Mouse (Mus musculus): ENCODE measurements around the gene Wnt3a. TPM values are rescaled to one million over a fixed set of nuclear protein-coding genes. Genes with fewer than 3 reads are reported as not detected.

The Wnt3a gene
- total and polyA plus RNA-seq, 2 experiments from 2014 or later: 0.16 TPM; not detected in 1

DNA sequence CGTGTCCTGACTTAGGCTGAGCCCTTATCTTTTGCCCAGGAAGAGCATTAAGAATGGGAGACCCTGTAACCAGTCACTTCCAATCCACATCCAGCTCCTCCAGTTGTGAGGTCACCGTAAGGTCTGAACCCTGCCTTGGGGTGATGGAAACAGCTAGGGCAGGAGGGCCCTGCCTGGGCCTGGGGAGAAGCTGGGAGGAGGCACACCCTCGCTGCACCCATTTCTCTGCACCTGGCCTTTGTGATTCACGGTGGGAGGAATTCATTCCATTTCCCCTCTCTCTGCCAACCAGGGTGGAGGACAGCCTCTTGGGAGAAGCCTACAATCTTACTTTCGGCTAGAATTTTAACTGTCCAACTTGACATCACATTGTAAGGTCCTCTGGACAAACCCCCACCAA lies 8.4 kb downstream of the Wnt3a start:
- DNase-seq (ENCODE audit: low spot score) (no peak), ATAC-seq (ENCODE audit: low FRiP score) (no peak)
- Histone ChIP-seq H3K9ac (replicated peaks; ENCODE audit: low read length, poor library complexity, severe bottlenecking) (no peak overlapping the region), H3K36me3 (ENCODE audit: insufficient read depth, low read length) (no peaks in the 10 kb centered on the region), H3K4me2 (ENCODE audit: low read depth, low read length, poor library complexity, severe bottlenecking) (no peak overlapping the region), H3K4me3 (ENCODE audit: low read depth, low read length) (no peak overlapping the region), H3K27me3 (ENCODE audit: insufficient read depth, low read length) (peaks cover 19% of the 10 kb centered on the region), H3K27ac (ENCODE audit: low read depth, low read length) (no peak overlapping the region), H3K9me3 (ENCODE audit: low read length) (no peaks in the 10 kb centered on the region), H3K4me1 (ENCODE audit: insufficient read depth, low read length) (no peaks in the 10 kb centered on the region)
- WGBS: 82% methylated on average over 5 of the region's 5 CpGs
- no peak for TF ChIP-seq CTCF (IDR thresholded peaks at IDR 0.05)

DNA sequence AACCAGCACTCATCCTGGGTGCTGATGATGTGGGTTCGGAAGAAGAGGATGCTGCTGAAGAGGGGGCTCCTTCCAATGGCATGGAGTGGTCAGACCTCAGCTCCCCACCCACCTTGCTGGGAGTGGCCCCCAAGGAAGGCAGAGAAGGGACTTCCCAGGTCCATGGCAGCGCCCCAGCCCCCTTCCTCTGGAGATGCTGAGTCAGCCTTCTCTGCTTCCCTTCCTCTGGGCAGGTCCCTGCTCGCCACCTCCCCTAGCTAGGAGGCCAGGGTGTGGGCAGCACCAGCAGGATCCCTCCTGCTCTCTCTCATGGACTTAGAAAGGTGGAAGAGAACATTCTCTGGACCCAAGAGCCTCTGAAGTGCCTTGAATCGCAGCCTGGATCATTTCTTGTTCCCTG lies 12.5 kb downstream of the Wnt3a start:
- Histone ChIP-seq H3K27ac (ENCODE audit: low read depth, low read length) (no peak overlapping the region), H3K4me1 (ENCODE audit: insufficient read depth, low read length) (no peaks in the 10 kb centered on the region), H3K4me2 (ENCODE audit: low read depth, low read length, poor library complexity, severe bottlenecking) (no peak overlapping the region), H3K9ac (replicated peaks; ENCODE audit: low read length, poor library complexity, severe bottlenecking) (no peak overlapping the region), H3K4me3 (ENCODE audit: low read depth, low read length) (no peak overlapping the region), H3K27me3 (ENCODE audit: insufficient read depth, low read length) (no peaks in the 10 kb centered on the region), H3K9me3 (ENCODE audit: low read length) (no peaks in the 10 kb centered on the region), H3K36me3 (ENCODE audit: insufficient read depth, low read length) (no peaks in the 10 kb centered on the region)
- ATAC-seq (ENCODE audit: low FRiP score) (no peak), DNase-seq (ENCODE audit: low spot score) (no peak)
- TF ChIP-seq CTCF (IDR thresholded peaks at IDR 0.05): no peak
- WGBS: 78% methylated on average over 3 of the region's 4 CpGs

GRCm38 (mm10) chr11:59276877-59277276 lies 13.7 kb downstream of the Wnt3a start:
- no peak for TF ChIP-seq CTCF (IDR thresholded peaks at IDR 0.05)
- Histone ChIP-seq H3K4me3 (ENCODE audit: low read depth, low read length) (no peak overlapping the region), H3K9me3 (ENCODE audit: low read length) (no peaks in the 10 kb centered on the region), H3K4me2 (ENCODE audit: low read depth, low read length, poor library complexity, severe bottlenecking) (no peak overlapping the region), H3K36me3 (ENCODE audit: insufficient read depth, low read length) (no peaks in the 10 kb centered on the region), H3K9ac (replicated peaks; ENCODE audit: low read length, poor library complexity, severe bottlenecking) (no peak overlapping the region), H3K4me1 (ENCODE audit: insufficient read depth, low read length) (no peaks in the 10 kb centered on the region), H3K27me3 (ENCODE audit: insufficient read depth, low read length) (no peaks in the 10 kb centered on the region), H3K27ac (ENCODE audit: low read depth, low read length) (no peak overlapping the region)
- DNase-seq (ENCODE audit: low spot score): no peak
- ATAC-seq (ENCODE audit: low FRiP score): no peak
- WGBS: 51% methylated on average over 2 of the region's 2 CpGs

- no peak for TF ChIP-seq CTCF (IDR thresholded peaks at IDR 0.05)
- ATAC-seq (ENCODE audit: low FRiP score) (no peak), DNase-seq (ENCODE audit: low spot score) (no peak)
- no peak overlapping the region for H3K9ac ChIP-seq (replicated peaks; ENCODE audit: low read length, poor library complexity, severe bottlenecking)
- no peaks in the 10 kb centered on the region for H3K9me3 ChIP-seq (ENCODE audit: low read length)
- H3K4me1 ChIP-seq (ENCODE audit: insufficient read depth, low read length): no peaks in the 10 kb centered on the region
- no peaks in the 10 kb centered on the region for H3K36me3 ChIP-seq (ENCODE audit: insufficient read depth, low read length)
- H3K27me3 ChIP-seq (ENCODE audit: insufficient read depth, low read length): no peaks in the 10 kb centered on the region
- H3K4me3 ChIP-seq (ENCODE audit: low read depth, low read length): no peak overlapping the region
- WGBS: 64% methylated on average over 3 of the region's 3 CpGs
- no peak overlapping the region for H3K4me2 ChIP-seq (ENCODE audit: low read depth, low read length, poor library complexity, severe bottlenecking)
- H3K27ac ChIP-seq (ENCODE audit: low read depth, low read length): no peak overlapping the region
These were observed 16.4 kb downstream of the Wnt3a start for GRCm38 (mm10) chr11:59274184-59274583.

DNA sequence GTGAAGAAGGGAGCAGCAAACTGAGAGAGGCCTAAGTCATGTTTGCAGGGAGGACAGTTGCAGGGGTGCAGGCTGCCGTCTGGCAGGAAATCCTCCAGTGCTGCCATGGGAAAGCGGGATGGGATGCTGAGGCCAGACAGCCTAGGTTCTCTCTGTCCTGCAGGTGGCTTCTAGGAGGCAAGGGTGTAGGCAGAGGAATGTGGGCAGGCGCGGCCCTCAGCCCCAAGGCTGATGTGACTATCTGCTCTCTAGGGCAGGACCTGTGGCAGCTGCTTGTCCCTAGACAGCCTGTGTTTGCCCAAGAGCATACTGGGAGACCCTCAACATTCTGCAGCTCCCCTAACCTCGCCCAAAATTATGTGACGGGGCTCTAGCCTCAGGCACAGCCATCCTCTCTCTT lies 23.8 kb downstream of the Wnt3a start:
- Histone ChIP-seq H3K9me3 (ENCODE audit: low read length) (no peaks in the 10 kb centered on the region), H3K27ac (ENCODE audit: low read depth, low read length) (no peak overlapping the region), H3K9ac (replicated peaks; ENCODE audit: low read length, poor library complexity, severe bottlenecking) (no peak overlapping the region), H3K27me3 (ENCODE audit: insufficient read depth, low read length) (peaks cover 16% of the 10 kb centered on the region; the same call in 1 of the 2 replicates), H3K36me3 (ENCODE audit: insufficient read depth, low read length) (no peaks in the 10 kb centered on the region), H3K4me2 (ENCODE audit: low read depth, low read length, poor library complexity, severe bottlenecking) (no peak overlapping the region), H3K4me1 (ENCODE audit: insufficient read depth, low read length) (0 out of 2 replicates have a peak, but pooled peaks cover 3% of the 10 kb centered on the region), H3K4me3 (ENCODE audit: low read depth, low read length) (no peak overlapping the region)
- WGBS: 32% methylated on average over 6 of the region's 6 CpGs
- ATAC-seq (ENCODE audit: low FRiP score) (no peak), DNase-seq (ENCODE audit: low spot score) (no peak)
- TF ChIP-seq CTCF (IDR thresholded peaks at IDR 0.05): no peak

GRCm38 (mm10) chr11:59265154-59265813 lies 25.3 kb downstream of the Wnt3a start:
- Histone ChIP-seq H3K36me3 (ENCODE audit: insufficient read depth, low read length) (no peaks in the 10 kb centered on the region), H3K9ac (replicated peaks; ENCODE audit: low read length, poor library complexity, severe bottlenecking) (no peak overlapping the region), H3K9me3 (ENCODE audit: low read length) (no peaks in the 10 kb centered on the region), H3K4me2 (ENCODE audit: low read depth, low read length, poor library complexity, severe bottlenecking) (no peak overlapping the region), H3K27ac (ENCODE audit: low read depth, low read length) (no peak overlapping the region), H3K4me1 (ENCODE audit: insufficient read depth, low read length) (0 out of 2 replicates have a peak, but pooled peaks cover 3% of the 10 kb centered on the region), H3K27me3 (ENCODE audit: insufficient read depth, low read length) (peaks cover 20% of the 10 kb centered on the region; the same call in 1 of the 2 replicates), H3K4me3 (ENCODE audit: low read depth, low read length) (no peak overlapping the region)
- no peak for TF ChIP-seq CTCF (IDR thresholded peaks at IDR 0.05)
- WGBS: 44% methylated on average over 8 of the region's 8 CpGs
- no peak for DNase-seq (ENCODE audit: low spot score)
- no peak for ATAC-seq (ENCODE audit: low FRiP score)
